Mouse (Mus musculus) heart, postnatal 36 days (tissue): ENCODE measurements around the gene Prps1l3. TPM values are rescaled to one million over a fixed set of nuclear protein-coding genes. Genes with fewer than 3 reads are reported as not detected.
"Not testable (repeated sequence)": the region's sequence is repeated elsewhere in the genome, so short reads cannot be mapped to it uniquely, and the experiment has no call there.

ENCODE experiments used
- DNase-seq, 2 experiments: peaks; one replicate each; pipeline ENCODE4 v3.0.0; 2021 to 2022
- intact Hi-C: fragments of 180-260 bp; cut with DNase I; formaldehyde crosslinking; loops from one replicate; pipeline ENCODE4 v1.15.1; 2025
- total RNA-seq, 2 experiments: library from RNA; stranded (reverse); gene quantifications; 2 replicates each; pipeline ENCODE4 v1.2.3; 2021

Gene Prps1l3
- 10 to 100 TPM; 17.6 to 17.7 TPM for total RNA-seq

GRCm38 (mm10) chr12:57230192-57230706 is at the start of gene Prps1l3, which contains the start of gene Mipol1:
TSS of gene Prps1l3 (plus strand) at chr12:57230412.
TSS of gene Mipol1 (plus strand) at chr12:57230427.
- intact Hi-C loops, result loop anchor here (5.0 kb wide), 1 partner anchor 1902 kb away; no protein-coding TSS in a partner anchor
- DNase-seq, result peak; percentile 81 to 90

GRCm38 (mm10) chr12:57184401-57185147 is 45.6 kb upstream of the Prps1l3 start:
- intact Hi-C loops, result loop anchor here (2.0 to 5.0 kb wide), 2 partner anchors 197 to 500 kb away; no protein-coding TSS in a partner anchor
- DNase-seq, result no peak

GRCm38 (mm10) chr12:57185475-57185874 is 44.7 kb upstream of the Prps1l3 start:
- DNase-seq, result no peak
- intact Hi-C loops, result loop anchor here (2.0 kb wide), 1 partner anchor 501 kb away; no protein-coding TSS in a partner anchor

- DNase-seq, result no peak
- intact Hi-C loops, result no loop called here
Observed at GRCm38 (mm10) chr12:57186126-57186525, 44.1 kb upstream of the Prps1l3 start.

- intact Hi-C loops, result no loop called here
- no peak for DNase-seq
Observed at GRCm38 (mm10) chr12:57187032-57187431, 43.2 kb upstream of the Prps1l3 start.

- DNase-seq, result no peak
- intact Hi-C loops, result no loop called here
Observed at GRCm38 (mm10) chr12:57194609-57195008, 35.6 kb upstream of the Prps1l3 start.

- intact Hi-C loops, result no loop called here
- DNase-seq, result no peak
Observed at GRCm38 (mm10) chr12:57196286-57196607, 34.0 kb upstream of the Prps1l3 start.

GRCm38 (mm10) chr12:57196608-57197362 is 33.4 kb upstream of the Prps1l3 start:
- DNase-seq, result peak; percentile 37 to 39

GRCm38 (mm10) chr12:57197363-57198026 is 32.7 kb upstream of the Prps1l3 start, which contains the start of gene Slc25a21:
TSS of gene Slc25a21 (minus strand) at chr12:57197472.
- intact Hi-C loops, result no loop called here
- no peak for DNase-seq

More at GRCm38 (mm10) chr12:57196608-57197362, 33.4 kb upstream of the Prps1l3 start:
- intact Hi-C loops, result no loop called here

GRCm38 (mm10) chr12:57198269-57198668 is 31.9 kb upstream of the Prps1l3 start:
- no peak for DNase-seq
- intact Hi-C loops, result no loop called here

- intact Hi-C loops, result no loop called here
- DNase-seq, result no peak
Observed at GRCm38 (mm10) chr12:57199427-57199826, 30.8 kb upstream of the Prps1l3 start.

- intact Hi-C loops, result no loop called here
- DNase-seq, result no peak
Observed at GRCm38 (mm10) chr12:57201901-57202300, 28.3 kb upstream of the Prps1l3 start.

- intact Hi-C loops, result no loop called here
- no peak for DNase-seq
Observed at GRCm38 (mm10) chr12:57204276-57204851, 25.8 kb upstream of the Prps1l3 start.

GRCm38 (mm10) chr12:57211353-57212311 is 18.6 kb upstream of the Prps1l3 start:
- intact Hi-C loops, result loop anchor here (2.0 kb wide), 1 partner anchor 17 kb away; no protein-coding TSS in a partner anchor
- peak; percentile 45 to 51 for DNase-seq

- intact Hi-C loops, DNase-seq: not testable (repeated sequence)
Observed at GRCm38 (mm10) chr12:57212463-57212862, 17.7 kb upstream of the Prps1l3 start.

GRCm38 (mm10) chr12:57226411-57226810 is 3.8 kb upstream of the Prps1l3 start:
- no peak for DNase-seq
- intact Hi-C loops, result no loop called here

GRCm38 (mm10) chr12:57227776-57228175 is 2.4 kb upstream of the Prps1l3 start:
- no peak for DNase-seq
- intact Hi-C loops, result loop anchor here (2.0 kb wide), 1 partner anchor 17 kb away; no protein-coding TSS in a partner anchor

- intact Hi-C loops, result loop anchor here (2.0 to 5.0 kb wide), 2 partner anchors 19 to 1903 kb away; no protein-coding TSS in a partner anchor
- no peak for DNase-seq
Observed at GRCm38 (mm10) chr12:57229703-57230102, 509 bp upstream of the Prps1l3 start.
